Mouse (Mus musculus): ENCODE data around the gene Rrp9. TPM values are rescaled to one million over a fixed set of nuclear protein-coding genes. Genes with fewer than 3 reads are reported as not detected.

Gene Rrp9
- total and polyA plus RNA-seq, 2 experiments from 2014 or later: 21.0 to 54.6 TPM

DNA sequence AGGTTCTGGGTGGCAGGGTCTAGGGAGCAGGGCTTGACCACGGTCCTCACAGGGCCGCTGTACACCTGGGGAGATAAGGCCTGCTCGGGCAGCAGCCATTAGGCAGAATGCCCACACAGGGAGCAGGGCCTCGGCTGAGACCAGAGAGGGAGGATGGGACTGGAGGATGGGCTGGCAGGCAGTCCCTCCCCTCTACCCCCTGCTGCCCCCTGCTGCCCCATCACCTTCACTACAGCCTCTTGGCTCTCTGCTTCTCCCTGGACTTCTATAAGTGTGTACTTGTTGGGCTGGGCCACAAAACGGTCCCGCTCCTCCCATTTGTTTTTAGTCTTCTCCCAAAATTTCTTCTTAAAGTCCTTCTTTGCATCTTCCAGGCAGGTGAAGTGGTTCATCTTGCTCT is 1.3 kb upstream of the Rrp9 start:
- DNase-seq (ENCODE audit: low spot score) (peak; percentile 68), ATAC-seq (ENCODE audit: insufficient read depth, low read depth) (0 out of 2 replicates have a peak, but pooled peaks have one; percentile 1)
- no peaks in the 10 kb centered on the region for H3K36me3 ChIP-seq (replicated peaks; ENCODE audit: control insufficient read depth, insufficient read depth, low read length)
- H3K4me3 ChIP-seq (ENCODE audit: low read depth, low read length): no peak overlapping the region
- no peak overlapping the region for H3K4me2 ChIP-seq (ENCODE audit: low read depth, low read length)
- no peaks in the 10 kb centered on the region for H3K27me3 ChIP-seq (ENCODE audit: control insufficient read depth, insufficient read depth, low read length)
- WGBS: 4% methylated on average over 6 of the region's 6 CpGs
- TF ChIP-seq CTCF (IDR thresholded peaks at IDR 0.05; ENCODE audit: low read depth) (peak; percentile 70), EP300 (IDR thresholded peaks at IDR 0.05; ENCODE audit: low read depth) (no peak)
- H3K9me3 ChIP-seq (replicated peaks; ENCODE audit: control insufficient read depth, low read length): no peaks in the 10 kb centered on the region
- H3K9ac ChIP-seq (replicated peaks; ENCODE audit: low read depth, low read length): no peak overlapping the region
- peaks cover 32% of the 10 kb centered on the region for H3K4me1 ChIP-seq (ENCODE audit: control insufficient read depth, insufficient read depth)
- no peak overlapping the region for H3K27ac ChIP-seq (ENCODE audit: low read depth)

DNA sequence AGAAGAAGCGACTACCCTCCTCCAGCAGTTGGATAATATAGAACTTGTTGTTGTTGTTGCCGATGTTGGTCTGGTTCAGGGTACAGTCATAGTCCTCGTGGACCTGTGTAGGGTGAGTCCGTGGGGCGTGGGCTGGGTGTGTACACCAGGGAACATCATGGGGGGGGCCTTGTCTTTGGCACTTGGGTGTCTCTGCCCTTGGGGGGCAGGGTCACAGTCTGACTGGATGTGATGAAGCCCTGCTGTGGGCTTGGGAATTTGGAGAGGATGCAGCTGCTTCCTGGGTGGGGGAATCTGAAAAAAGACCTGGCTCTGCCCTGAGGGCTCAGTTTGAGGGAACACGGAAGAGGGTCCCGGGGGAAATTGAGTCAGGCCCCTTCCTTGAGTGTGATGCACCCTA is 717 bp upstream of the Rrp9 start:
- H3K4me2 ChIP-seq (ENCODE audit: low read depth, low read length): 0 out of 2 replicates have a peak overlapping the region, but pooled peaks have one; percentile 56
- no peak overlapping the region for H3K4me3 ChIP-seq (ENCODE audit: low read depth, low read length)
- no peaks in the 10 kb centered on the region for H3K27me3 ChIP-seq (ENCODE audit: control insufficient read depth, insufficient read depth, low read length)
- H3K4me1 ChIP-seq (ENCODE audit: control insufficient read depth, insufficient read depth): peaks cover 32% of the 10 kb centered on the region
- 66% methylated on average over 7 of the region's 7 CpGs for WGBS
- no peak overlapping the region for H3K27ac ChIP-seq (ENCODE audit: low read depth)
- ATAC-seq (ENCODE audit: insufficient read depth, low read depth) (no peak), DNase-seq (ENCODE audit: low spot score) (no peak)
- H3K36me3 ChIP-seq (replicated peaks; ENCODE audit: control insufficient read depth, insufficient read depth, low read length): no peaks in the 10 kb centered on the region
- no peak overlapping the region for H3K9ac ChIP-seq (replicated peaks; ENCODE audit: low read depth, low read length)
- no peaks in the 10 kb centered on the region for H3K9me3 ChIP-seq (replicated peaks; ENCODE audit: control insufficient read depth, low read length)
- TF ChIP-seq EP300 (IDR thresholded peaks at IDR 0.05; ENCODE audit: low read depth) (no peak), CTCF (IDR thresholded peaks at IDR 0.05; ENCODE audit: low read depth) (no peak)

DNA sequence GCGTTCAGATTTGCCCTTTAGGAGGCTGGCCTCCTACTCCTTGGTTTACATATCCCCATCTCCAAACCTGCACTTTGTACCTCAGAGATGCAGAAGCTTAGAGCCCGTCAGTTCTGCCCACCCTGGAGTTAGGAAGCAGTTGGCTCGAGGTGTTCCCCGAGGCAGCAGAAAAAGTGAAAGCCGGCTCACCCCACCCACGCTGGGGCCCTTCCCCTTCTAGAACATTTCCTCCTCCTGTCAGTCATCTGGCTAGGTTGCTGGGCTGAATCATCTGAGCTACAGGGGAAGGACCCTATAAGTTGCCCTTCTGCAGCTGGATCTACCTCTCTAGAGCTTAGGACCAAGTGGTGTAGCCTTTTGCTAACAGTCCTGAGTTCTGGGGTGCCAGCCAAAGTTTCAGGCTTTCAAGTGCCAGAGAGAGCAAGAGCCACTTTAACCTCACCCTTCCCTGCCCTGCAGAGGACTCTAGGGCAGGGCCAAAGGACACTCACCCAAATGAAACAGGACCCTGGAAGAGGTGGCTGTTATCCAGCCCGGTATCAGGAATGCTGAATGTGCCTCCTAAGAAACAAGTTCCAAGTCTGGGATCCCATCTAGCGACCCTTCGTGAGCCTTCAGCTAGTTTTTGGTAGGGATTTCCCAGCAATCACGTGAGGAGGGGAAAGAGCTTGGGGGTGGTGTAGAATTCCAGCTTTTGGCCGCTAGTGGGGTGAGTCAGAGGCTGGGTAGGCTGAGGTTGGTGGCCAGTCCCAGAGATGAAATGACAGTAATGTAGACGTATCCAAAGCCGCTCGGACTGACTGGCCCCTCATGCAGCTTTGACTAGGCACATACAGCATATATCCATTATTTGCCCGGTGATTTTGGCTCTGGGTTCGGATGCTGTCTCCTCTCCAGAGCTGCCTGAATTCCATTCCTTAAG is 500 bp downstream of the Rrp9 start:
- DNase-seq (ENCODE audit: low spot score) (peak; percentile 61), ATAC-seq (ENCODE audit: insufficient read depth, low read depth) (peak; percentile 37)
- Histone ChIP-seq H3K36me3 (replicated peaks; ENCODE audit: control insufficient read depth, insufficient read depth, low read length) (peaks cover 8% of the 10 kb centered on the region), H3K9ac (replicated peaks; ENCODE audit: low read depth, low read length) (peak overlapping the region; percentile 39), H3K27me3 (ENCODE audit: control insufficient read depth, insufficient read depth, low read length) (no peaks in the 10 kb centered on the region), H3K9me3 (replicated peaks; ENCODE audit: control insufficient read depth, low read length) (no peaks in the 10 kb centered on the region), H3K4me1 (ENCODE audit: control insufficient read depth, insufficient read depth) (peaks cover 32% of the 10 kb centered on the region), H3K4me2 (ENCODE audit: low read depth, low read length) (peak overlapping the region; percentile 56), H3K27ac (ENCODE audit: low read depth) (peak overlapping the region; percentile 74), H3K4me3 (ENCODE audit: low read depth, low read length) (peak overlapping the region; percentile 19)
- 20% methylated on average over 16 of the region's 16 CpGs for WGBS
- TF ChIP-seq EP300 (IDR thresholded peaks at IDR 0.05; ENCODE audit: low read depth): no peak
- no peak for TF ChIP-seq CTCF (IDR thresholded peaks at IDR 0.05; ENCODE audit: low read depth)

DNA sequence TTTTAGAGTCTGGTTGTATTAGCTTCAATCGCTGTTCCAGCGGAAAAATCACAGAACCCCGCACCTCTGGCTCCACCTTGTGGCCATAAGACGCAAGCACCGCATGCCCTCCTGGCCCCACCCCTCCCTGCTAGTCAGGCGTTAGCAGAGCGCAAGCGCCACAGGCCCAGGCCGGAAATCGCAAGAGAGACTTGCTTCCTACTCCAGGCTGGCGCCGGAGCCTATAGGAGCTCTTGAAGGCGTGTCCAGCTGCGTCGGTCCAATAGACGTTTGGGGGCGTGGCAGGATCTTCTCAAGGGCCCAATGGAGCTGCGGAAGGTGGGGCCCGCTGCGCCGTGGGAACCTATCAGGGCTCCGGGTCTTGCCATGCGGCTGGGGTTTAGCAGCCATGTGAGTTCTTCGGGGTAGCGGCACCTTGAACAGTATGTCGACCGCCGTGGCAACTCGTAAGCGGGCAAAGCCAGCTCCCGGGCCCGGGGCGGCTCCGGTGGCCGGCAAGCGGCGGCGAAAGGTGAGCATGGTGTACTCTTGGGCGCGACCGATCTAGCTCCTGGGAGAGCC is 1.2 kb downstream of the Rrp9 start, which contains the start of gene Parp3:
Gene Parp3, minus strand, starts transcription at position 26 of the 561 bp plus-strand sequence.
- ATAC-seq (ENCODE audit: insufficient read depth, low read depth) (peak; percentile 97), DNase-seq (ENCODE audit: low spot score) (peak; percentile 100)
- Histone ChIP-seq H3K9ac (replicated peaks; ENCODE audit: low read depth, low read length) (peak within 1 kb of the TSS; percentile 46), H3K4me3 (ENCODE audit: low read depth, low read length) (peak within 1 kb of the TSS; percentile 53), H3K4me2 (ENCODE audit: low read depth, low read length) (peak within 1 kb of the TSS; percentile 80), H3K36me3 (replicated peaks; ENCODE audit: control insufficient read depth, insufficient read depth, low read length) (peaks cover 14% of the 10 kb centered on the region), H3K9me3 (replicated peaks; ENCODE audit: control insufficient read depth, low read length) (no peaks in the 10 kb centered on the region), H3K27ac (ENCODE audit: low read depth) (peak within 1 kb of the TSS; percentile 74), H3K4me1 (ENCODE audit: control insufficient read depth, insufficient read depth) (peaks cover 32% of the 10 kb centered on the region), H3K27me3 (ENCODE audit: control insufficient read depth, insufficient read depth, low read length) (no peaks in the 10 kb centered on the region)
- TF ChIP-seq CTCF (IDR thresholded peaks at IDR 0.05; ENCODE audit: low read depth): peak; percentile 98
- TF ChIP-seq EP300 (IDR thresholded peaks at IDR 0.05; ENCODE audit: low read depth): peak; percentile 79; the same call in 1 of the 2 replicates
- WGBS: under 1% methylated on average over 41 of the region's 41 CpGs

DNA sequence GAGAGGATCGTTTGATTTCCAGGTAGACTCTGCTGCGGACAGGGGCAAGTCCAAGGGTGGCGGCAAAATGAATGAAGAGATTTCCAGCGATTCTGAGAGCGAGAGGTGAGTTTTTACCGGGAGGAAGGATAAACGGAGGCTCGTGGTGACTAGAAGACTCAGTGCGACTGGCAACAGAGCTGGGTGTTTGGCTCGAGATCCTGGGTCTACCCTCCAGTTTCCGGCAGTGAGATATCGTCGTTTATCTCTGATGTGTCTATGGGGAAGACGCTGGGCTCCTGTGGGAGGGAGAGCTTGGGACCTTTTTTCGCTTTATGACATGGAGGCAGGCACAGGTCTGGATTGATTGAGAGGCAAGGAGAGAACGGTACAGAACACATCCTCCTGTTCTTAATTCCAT is 1.9 kb downstream of the Rrp9 start:
- no peak for DNase-seq (ENCODE audit: low spot score)
- H3K27ac ChIP-seq (ENCODE audit: low read depth): peak overlapping the region; percentile 51; the same call in 1 of the 2 replicates
- H3K4me1 ChIP-seq (ENCODE audit: control insufficient read depth, insufficient read depth): peaks cover 32% of the 10 kb centered on the region
- peaks cover 16% of the 10 kb centered on the region for H3K36me3 ChIP-seq (replicated peaks; ENCODE audit: control insufficient read depth, insufficient read depth, low read length)
- no peaks in the 10 kb centered on the region for H3K9me3 ChIP-seq (replicated peaks; ENCODE audit: control insufficient read depth, low read length)
- peak overlapping the region; percentile 53 for H3K4me3 ChIP-seq (ENCODE audit: low read depth, low read length)
- no peak for ATAC-seq (ENCODE audit: insufficient read depth, low read depth)
- TF ChIP-seq EP300 (IDR thresholded peaks at IDR 0.05; ENCODE audit: low read depth) (no peak), CTCF (IDR thresholded peaks at IDR 0.05; ENCODE audit: low read depth) (no peak)
- peak overlapping the region; percentile 80 for H3K4me2 ChIP-seq (ENCODE audit: low read depth, low read length)
- H3K9ac ChIP-seq (replicated peaks; ENCODE audit: low read depth, low read length): peak overlapping the region; percentile 46
- H3K27me3 ChIP-seq (ENCODE audit: control insufficient read depth, insufficient read depth, low read length): no peaks in the 10 kb centered on the region
- WGBS: 1% methylated on average over 16 of the region's 16 CpGs

All from heart, postnatal 0 days (tissue).